Mouse (Mus musculus) B cell, adult (primary cell): ENCODE results near the gene Dhtkd1. TPM values are rescaled to one million over a fixed set of nuclear protein-coding genes. Genes with fewer than 3 reads are reported as not detected.

Source experiments
- total RNA-seq: library from RNA; stranded (reverse); gene quantifications from 4 replicates; pipeline ENCODE4 v1.2.4, GENCODE M21; 2023; ENCODE audit not compliant: inconsistent age

Gene Dhtkd1
- total RNA-seq, result 0.51 to 0.86 TPM (median 0.75 TPM) in 4 replicates

GRCm38 (mm10) chr2:5942416-5943032 lies at the start of gene Dhtkd1:
Dhtkd1 (minus strand) TSS chr2:5942792.

DNA sequence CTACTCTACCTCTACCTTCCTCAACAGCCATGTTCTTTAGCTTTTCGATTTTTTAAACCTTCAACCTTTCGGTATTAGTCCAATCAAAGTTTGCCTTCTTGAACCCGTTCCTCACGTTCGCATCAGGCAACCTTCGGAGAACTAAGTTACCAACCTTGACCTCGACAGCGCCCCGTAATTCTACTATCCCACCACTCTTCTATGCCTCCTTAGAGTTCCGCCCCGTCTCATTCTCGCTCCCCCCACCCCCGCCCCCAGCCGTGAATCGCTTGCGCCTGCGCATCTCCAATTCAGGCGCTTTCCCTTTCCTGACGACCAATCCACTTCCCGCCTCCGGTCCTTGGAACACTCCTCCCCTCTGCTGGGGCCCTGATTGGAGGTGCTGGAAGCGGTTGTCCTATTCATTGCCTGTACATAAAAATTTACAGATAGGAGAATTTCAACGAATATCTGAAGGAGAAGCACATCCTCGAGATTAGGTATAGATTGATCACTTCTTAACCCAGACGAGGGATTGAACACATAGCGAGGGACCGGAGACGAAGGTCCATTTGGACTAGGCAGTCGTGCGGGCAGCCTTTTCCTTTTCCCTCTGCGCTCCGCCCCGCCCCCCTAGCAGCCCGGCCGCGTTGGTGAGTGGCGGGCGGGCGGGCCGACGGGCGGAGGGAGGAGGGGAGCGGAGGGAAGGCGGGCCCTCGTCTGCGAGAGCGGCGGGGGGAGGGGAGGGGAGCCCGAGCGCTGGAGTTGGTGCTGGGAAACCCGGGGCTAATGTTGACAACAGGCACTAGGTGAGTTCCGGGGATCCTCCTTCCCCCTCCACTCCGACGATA lies 8.4 kb upstream of the Dhtkd1 start, which contains the start of gene Upf2:
TSS of gene Upf2 (plus strand) at position 704 of the 830 bp plus-strand sequence.

GRCm38 (mm10) chr2:5894843-5895570 lies 47.6 kb downstream of the Dhtkd1 start, which contains the start of gene Sec61a2:
Sec61a2 (minus strand) TSS chr2:5895432.

DNA sequence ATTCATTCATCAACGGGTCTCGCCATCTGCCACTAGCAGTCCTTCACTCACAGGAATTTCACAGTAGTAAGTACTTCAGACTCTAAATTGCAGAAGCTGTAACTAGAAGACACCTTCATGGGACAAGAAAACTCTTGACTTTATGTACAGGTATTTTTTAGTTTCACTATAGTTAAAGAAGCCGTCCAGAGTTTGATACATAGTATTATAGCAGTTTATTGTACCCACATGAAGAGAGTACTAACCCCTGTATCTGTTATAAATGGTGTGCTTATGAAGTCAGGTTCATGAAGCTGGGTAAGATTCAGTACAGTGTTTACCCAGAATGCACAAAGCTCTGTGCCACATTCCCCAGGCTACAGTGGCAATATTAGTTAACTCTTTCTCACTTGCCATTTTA lies 79.8 kb downstream of the Dhtkd1 start, which contains the start of gene Gm13199:
TSS of gene Gm13199 (minus strand) at position 101 of the 400 bp plus-strand sequence.

Other genes starting within 250 kb of the Dhtkd1 start
- 49.1 to 64.1 TPM (median 51.2 TPM) in 4 replicates for gene Camk1d, start 228.3 kb downstream of the Dhtkd1 start, total RNA-seq
- 25.2 to 30.8 TPM (median 27.9 TPM) in 4 replicates for gene Nudt5, start 97.8 kb downstream of the Dhtkd1 start, total RNA-seq
- gene Cdc123, start 97.6 kb downstream of the Dhtkd1 start, total RNA-seq, result 79.3 to 106 TPM (median 92.1 TPM) in 4 replicates
- gene Gm13199, start 79.9 kb downstream of the Dhtkd1 start, total RNA-seq, result 0.75 to 2.3 TPM (median 1.3 TPM) in 4 replicates
- 26.8 to 40.1 TPM (median 38.8 TPM) in 4 replicates for gene Sec61a2, start 47.4 kb downstream of the Dhtkd1 start, total RNA-seq
- 55.4 to 62.6 TPM (median 58.7 TPM) in 4 replicates for gene Upf2, start 8.7 kb upstream of the Dhtkd1 start, total RNA-seq
- not detected in 4 replicates for gene Proser2, start 187.4 kb upstream of the Dhtkd1 start, total RNA-seq